Mouse (Mus musculus) lung, postnatal 14 days (tissue): ENCODE data around the gene Magea6.
"Not testable (repeated sequence)": the region's sequence is repeated elsewhere in the genome, so short reads cannot be mapped to it uniquely, and the experiment has no call there.

ENCODE experiments used
- DNase-seq: peaks from one replicate; pipeline ENCODE4 v3.0.0; 2021

Magea6 gene

DNA sequence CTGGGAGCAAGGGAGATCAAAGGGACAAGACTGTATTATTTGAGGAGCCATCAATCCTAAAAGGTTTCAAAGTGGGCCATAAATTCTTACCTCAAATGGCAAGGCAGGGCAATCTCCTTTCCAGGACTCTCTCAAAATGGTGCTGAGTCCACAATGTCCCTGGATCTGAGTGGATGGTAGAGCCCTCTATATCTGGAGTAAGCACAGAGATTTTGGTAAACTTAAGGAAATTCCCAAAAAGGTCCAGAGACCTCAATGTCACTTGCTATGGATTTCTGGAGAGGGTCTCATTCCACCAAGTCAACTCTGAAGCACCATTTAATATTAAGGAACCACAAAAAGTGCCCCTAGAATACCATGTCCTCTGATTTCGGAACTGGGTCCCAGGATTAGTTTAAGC is at the start of gene Magea6:
Gene Magea6 (minus strand): TSS at position 101 of the 400 bp plus-strand sequence.
- not testable (repeated sequence) for DNase-seq

DNA sequence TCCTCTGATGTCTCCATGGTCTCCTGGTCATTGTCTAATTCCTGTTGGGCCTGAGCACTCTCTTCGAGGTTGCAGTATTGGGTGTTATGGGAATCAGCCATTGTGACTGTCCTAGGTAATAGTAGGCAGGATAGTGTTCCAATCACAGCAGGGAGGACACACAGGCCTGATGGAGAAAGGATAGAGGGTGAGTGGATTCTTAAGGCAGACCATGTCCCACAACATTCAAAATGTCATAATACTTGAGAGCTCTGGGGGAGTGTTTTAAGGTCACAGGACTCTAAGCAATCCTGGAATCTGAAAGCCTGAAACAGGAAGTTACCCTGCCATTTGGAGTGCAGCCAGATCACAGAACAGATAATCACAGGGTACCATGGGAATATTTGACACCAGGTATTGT is 13.6 kb upstream of the Magea6 start, which contains the start of gene Magea3:
Gene Magea3 (minus strand): TSS at position 101 of the 400 bp plus-strand sequence.
- not testable (repeated sequence) for DNase-seq

- not testable (repeated sequence) for DNase-seq
These were observed 45.6 kb downstream of the Magea6 start, which contains the start of gene Cldn34b1 for GRCm38 (mm10) chrX:154890167-154890566. Gene Cldn34b1, minus strand, starts transcription at chrX:154890267.
